21 mouse cellular contexts compared by ENCODE assay signal in genomic region chr16:31093186-31093585, GRCm38 (mm10).
"Had no signal": no experiment of that assay in that cellular context is flagged by ENCODE, and none has a peak within 500 bp of the region (broad histone marks: within the 10 kb centered on the region; RNA-seq: fewer than 3 reads in every experiment).

No protein-coding gene starts in this region.

- H3K9ac ChIP-seq: limb, embryonic 12.5 days; limb, embryonic 15.5 days; liver, embryonic 14.5 days; liver, postnatal 0 days; lung, embryonic 14.5 days; midbrain, embryonic 15.5 days; neural tube, embryonic 13.5 days; stomach, embryonic 15.5 days had no signal

- H3K9me3 ChIP-seq: limb, embryonic 12.5 days; limb, embryonic 15.5 days; midbrain, embryonic 15.5 days; neural tube, embryonic 13.5 days; stomach, embryonic 15.5 days had no signal

- H3K27me3 ChIP-seq: limb, embryonic 12.5 days; limb, embryonic 15.5 days; midbrain, embryonic 15.5 days; neural tube, embryonic 13.5 days; stomach, embryonic 15.5 days had no signal

- H3K4me3 ChIP-seq: limb, embryonic 12.5 days; limb, embryonic 15.5 days; midbrain, embryonic 15.5 days; myocyte; neural tube, embryonic 13.5 days; stomach, embryonic 15.5 days had no signal

- H3K36me3 ChIP-seq: midbrain, embryonic 15.5 days; stomach, embryonic 15.5 days had no signal

- ATAC-seq: liver, postnatal 0 days; lung, postnatal 0 days; midbrain, embryonic 15.5 days had no signal

- H3K4me1 ChIP-seq: limb, embryonic 12.5 days; limb, embryonic 15.5 days; midbrain, embryonic 15.5 days; neural tube, embryonic 13.5 days; stomach, embryonic 15.5 days had no signal

- H3K4me2 ChIP-seq: limb, embryonic 12.5 days; limb, embryonic 15.5 days; liver, embryonic 11.5 days; lung, embryonic 14.5 days; midbrain, embryonic 15.5 days; neural tube, embryonic 13.5 days; stomach, embryonic 15.5 days had no signal

- H3K27ac ChIP-seq: kidney, postnatal 0 days; limb, embryonic 12.5 days; limb, embryonic 15.5 days; liver, embryonic 14.5 days; macrophage; midbrain, embryonic 15.5 days; neural tube, embryonic 13.5 days; stomach, embryonic 15.5 days had no signal

- DNase-seq: kidney, adult 2 months; kidney, postnatal 36 days; layer of hippocampus, postnatal 36 days; left cerebral cortex, postnatal 4 days; liver, postnatal 0 days; lung, embryonic 14.5 days; retina, postnatal 1 day; right cerebral cortex, postnatal 25 days; spleen, adult 18-20 months; thymus, postnatal 25 days had no signal
